Mouse (Mus musculus) spleen, adult 2 months (tissue): ENCODE data around the gene Ehbp1l1. TPM values are rescaled to one million over a fixed set of nuclear protein-coding genes. Genes with fewer than 3 reads are reported as not detected.

Experiments used
- DNase-seq, 2 experiments: peaks; one replicate each; pipeline versions ENCODE4 v3.0.0 to v3.0.0-alpha.2; 2012 to 2021; ENCODE audit warnings: low spot score in 2 of 2, low read depth in 1 of 2
- H3K27ac ChIP-seq: fragments of 200-500 bp; 2 replicates; pipeline ENCODE4 v1.5.1; 2012; ENCODE audit warnings: low read length, inconsistent platforms; ENCODE audit not compliant: insufficient read depth
- H3K27me3 ChIP-seq: fragments of 200-500 bp; 2 replicates; pipeline ENCODE4 v1.6.1; 2012; ENCODE audit warnings: mild to moderate bottlenecking, moderate library complexity, low read length, inconsistent platforms; ENCODE audit not compliant: control insufficient read depth, insufficient read depth
- H3K36me3 ChIP-seq: fragments of 200-500 bp; 2 replicates; pipeline ENCODE4 v1.6.1; 2012; ENCODE audit warnings: mild to moderate bottlenecking, low read length, inconsistent platforms; ENCODE audit not compliant: control insufficient read depth, insufficient read depth
- H3K4me1 ChIP-seq: fragments of 200-500 bp; 2 replicates; pipeline ENCODE4 v1.6.1; 2011; ENCODE audit warnings: inconsistent platforms; ENCODE audit not compliant: control insufficient read depth, insufficient read depth, insufficient read length
- H3K4me3 ChIP-seq: fragments of 200-500 bp; 2 replicates; pipeline ENCODE4 v1.5.1; 2011; ENCODE audit warnings: mild to moderate bottlenecking, inconsistent platforms; ENCODE audit not compliant: insufficient read depth, insufficient read length; ENCODE audit errors: extremely low read depth
- CTCF ChIP-seq: fragments of 200-500 bp; IDR thresholded peaks from 2 replicates; pipeline ENCODE4 v1.5.1; 2011; ENCODE audit warnings: mild to moderate bottlenecking, inconsistent platforms; ENCODE audit not compliant: insufficient read depth, insufficient read length, insufficient replicate concordance; ENCODE audit errors: extremely low read depth
- POLR2A ChIP-seq: fragments of 200-500 bp; IDR thresholded peaks from 2 replicates; pipeline ENCODE4 v1.6.1; 2011; ENCODE audit warnings: low read depth, low read length, inconsistent platforms
- WGBS: fragments of 180-500 bp; shearing (Covaris S2); methylation state at CpG from one replicate; pipeline ENCODE4 v1.1.7; 2018; 5-methylcytosine and 5-hydroxymethylcytosine counted together
- polyA plus RNA-seq: library from polyadenylated mRNA; depleted of rRNA; stranded (reverse); fragments of >200 nt; gene quantifications from 2 replicates; pipeline ENCODE4 v1.2.3, GENCODE M21; 2012; rRNA removed

Gene Ehbp1l1
- polyA plus RNA-seq, 1 experiment: 94.6 TPM

DNA sequence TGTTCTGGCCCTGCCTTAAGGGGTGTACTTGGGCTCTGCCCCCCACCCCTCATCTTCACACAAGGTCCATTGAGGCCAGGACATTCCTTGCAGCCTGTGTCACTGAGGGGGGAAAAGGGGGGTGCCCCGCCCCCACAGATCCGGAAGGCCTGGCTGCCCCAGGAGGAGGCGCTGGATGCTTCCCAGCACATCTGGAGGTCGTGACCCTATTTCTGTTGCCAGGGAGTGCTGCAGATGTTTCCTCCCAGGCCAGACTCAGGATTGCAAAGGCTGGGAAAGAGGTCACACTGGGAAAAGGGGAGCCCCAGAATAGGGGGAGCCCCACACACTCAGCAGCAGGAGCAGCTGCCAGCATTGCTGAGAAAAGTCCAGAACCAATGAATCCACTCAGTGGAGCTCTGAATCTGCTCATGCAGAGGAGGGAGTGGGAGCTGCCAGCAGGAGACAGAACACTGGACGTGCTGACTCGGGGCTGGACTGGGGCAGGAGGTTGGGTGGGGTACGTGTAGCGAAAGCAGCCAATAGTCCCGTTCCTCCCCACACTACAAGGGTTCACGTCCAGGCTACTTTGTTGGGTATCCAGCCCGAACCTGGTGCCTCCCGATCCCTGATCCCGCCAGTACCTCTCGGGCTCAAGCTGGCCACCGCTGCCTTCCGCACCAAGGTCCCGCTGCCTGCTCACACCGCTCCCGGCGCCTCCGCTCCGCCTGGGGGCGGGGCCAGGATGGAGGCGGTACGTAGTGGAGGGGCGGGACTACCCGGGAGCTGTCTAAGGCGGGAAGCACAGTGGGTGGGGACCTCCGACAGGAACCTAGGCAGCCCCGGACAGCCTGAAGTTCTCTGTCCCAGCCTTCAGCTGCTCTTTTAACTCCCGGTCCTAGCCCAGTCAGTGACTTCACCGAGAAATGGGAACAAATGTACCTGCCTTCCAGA is 62.9 kb downstream of the Ehbp1l1 start, which contains the start of gene Sipa1:
TSS of gene Sipa1 (minus strand) at position 727 of the 933 bp plus-strand sequence.
- TF ChIP-seq POLR2A (peak; percentile 90), CTCF (no peak)
- DNase-seq: peak; percentile 72 to 96
- Histone ChIP-seq H3K4me1 (peaks cover 17% of the 10 kb centered on the region; the same call in 1 of the 2 replicates), H3K27ac (peak within 1 kb of the TSS; percentile 93), H3K27me3 (no peaks in the 10 kb centered on the region), H3K36me3 (peaks cover 37% of the 10 kb centered on the region), H3K4me3 (peak within 1 kb of the TSS; percentile 71)
- under 1% methylated on average over 32 of the region's 32 CpGs for WGBS

- DNase-seq: peak; percentile 75 to 84
- 10% methylated on average over 8 of the region's 8 CpGs for WGBS
- Histone ChIP-seq H3K36me3 (peaks cover 45% of the 10 kb centered on the region), H3K4me1 (peaks cover 17% of the 10 kb centered on the region; the same call in 1 of the 2 replicates), H3K27ac (peak overlapping the region; percentile 93), H3K27me3 (no peaks in the 10 kb centered on the region), H3K4me3 (peak overlapping the region; percentile 71)
- TF ChIP-seq CTCF (no peak), POLR2A (peak; percentile 70)
These were observed 63.8 kb downstream of the Ehbp1l1 start for GRCm38 (mm10) chr19:5662310-5662709.

- 6% methylated on average over 16 of the region's 16 CpGs for WGBS
- H3K27ac ChIP-seq: peak overlapping the region; percentile 93
- peaks cover 17% of the 10 kb centered on the region; the same call in 1 of the 2 replicates for H3K4me1 ChIP-seq
These were observed 65.0 kb downstream of the Ehbp1l1 start for GRCm38 (mm10) chr19:5660942-5661751.

More at GRCm38 (mm10) chr19:5660942-5661751, 65.0 kb downstream of the Ehbp1l1 start:
- peak overlapping the region; percentile 71 for H3K4me3 ChIP-seq
- peak; percentile 39 to 82 for DNase-seq
- peaks cover 46% of the 10 kb centered on the region for H3K36me3 ChIP-seq
- no peak for TF ChIP-seq CTCF
- TF ChIP-seq POLR2A: peak; percentile 31
- H3K27me3 ChIP-seq: no peaks in the 10 kb centered on the region

Other genes with a start within 250 kb of the Ehbp1l1 start
- gene Mus81, start 237.9 kb downstream of the Ehbp1l1 start, polyA plus RNA-seq: 41.5 and 53.9 TPM in 2 replicates
- gene Cfl1, start 235.9 kb downstream of the Ehbp1l1 start, polyA plus RNA-seq: 427 and 734 TPM in 2 replicates
- gene 1700020D05Rik, start 222.5 kb downstream of the Ehbp1l1 start, polyA plus RNA-seq: 0.77 and 1.5 TPM in 2 replicates
- gene Snx32, start 215.8 kb downstream of the Ehbp1l1 start, polyA plus RNA-seq: 10.8 and 12.2 TPM in 2 replicates
- gene Ovol1, start 165.7 kb downstream of the Ehbp1l1 start, polyA plus RNA-seq: 0.05 TPM in 2 replicates
- gene Ap5b1, start 158.3 kb downstream of the Ehbp1l1 start, polyA plus RNA-seq: 18.6 and 25.0 TPM in 2 replicates
- 47.8 and 74.6 TPM in 2 replicates for gene Rnaseh2c, start 124.4 kb downstream of the Ehbp1l1 start, polyA plus RNA-seq
- 37.3 and 46.1 TPM in 2 replicates for gene Kat5, start 116.1 kb downstream of the Ehbp1l1 start, polyA plus RNA-seq
- 87.1 and 110 TPM in 2 replicates for gene Rela, start 88.8 kb downstream of the Ehbp1l1 start, polyA plus RNA-seq
- gene Sipa1, start 62.6 kb downstream of the Ehbp1l1 start, polyA plus RNA-seq: 417 and 497 TPM in 2 replicates
- gene Map3k11, start 37.6 kb downstream of the Ehbp1l1 start, polyA plus RNA-seq: 73.4 and 88.7 TPM in 2 replicates
- gene Pcnx3, start 37.4 kb downstream of the Ehbp1l1 start, polyA plus RNA-seq: 195 and 236 TPM in 2 replicates
- 0.19 and 0.39 TPM in 2 replicates for gene Kcnk7, start 21.9 kb downstream of the Ehbp1l1 start, polyA plus RNA-seq
- gene Fam89b, start 3.3 kb upstream of the Ehbp1l1 start, polyA plus RNA-seq: 124 and 173 TPM in 2 replicates
- gene Ltbp3, start 14.6 kb upstream of the Ehbp1l1 start, polyA plus RNA-seq: 22.5 and 25.8 TPM in 2 replicates
- 65.4 and 68.0 TPM in 2 replicates for gene Scyl1, start 45.1 kb upstream of the Ehbp1l1 start, polyA plus RNA-seq
- 42.3 and 43.9 TPM in 2 replicates for gene Frmd8, start 149.0 kb upstream of the Ehbp1l1 start, polyA plus RNA-seq
- 36.6 and 37.6 TPM in 2 replicates for gene Slc25a45, start 151.5 kb upstream of the Ehbp1l1 start, polyA plus RNA-seq
- gene Tigd3, start 167.8 kb upstream of the Ehbp1l1 start, polyA plus RNA-seq: 1.3 TPM in 2 replicates
- 59.9 and 74.8 TPM in 2 replicates for gene Dpf2, start 186.7 kb upstream of the Ehbp1l1 start, polyA plus RNA-seq
- 8.1 and 8.2 TPM in 2 replicates for gene Cdc42ep2, start 198.5 kb upstream of the Ehbp1l1 start, polyA plus RNA-seq
- gene Pola2, start 237.9 kb upstream of the Ehbp1l1 start, polyA plus RNA-seq: 40.5 and 48.0 TPM in 2 replicates